Mouse (Mus musculus) heart, adult 2 months (tissue): ENCODE results near the gene Avil. TPM values are rescaled to one million over a fixed set of nuclear protein-coding genes. Genes with fewer than 3 reads are reported as not detected.

Experiments used
- DNase-seq, 2 experiments: peaks; one replicate each; pipeline ENCODE4 v3.0.0; 2021
- H3K27ac ChIP-seq: fragments of 200-600 bp; 2 replicates; pipeline ENCODE4 v1.8.1; 2022
- H3K27me3 ChIP-seq: fragments of 200-500 bp; 2 replicates; pipeline ENCODE4 v1.6.1; 2012; ENCODE audit warnings: mild to moderate bottlenecking, low read length, inconsistent platforms, mixed read lengths; ENCODE audit not compliant: control insufficient read depth, insufficient read depth
- H3K36me3 ChIP-seq: fragments of 200-500 bp; 2 replicates; pipeline ENCODE4 v1.6.1; 2012; ENCODE audit warnings: low read length, inconsistent platforms; ENCODE audit not compliant: control insufficient read depth, insufficient read depth
- H3K4me1 ChIP-seq: fragments of 200-500 bp; 2 replicates; pipeline ENCODE4 v1.6.1; 2011; ENCODE audit warnings: low read length; ENCODE audit not compliant: control insufficient read depth, insufficient read depth
- H3K4me3 ChIP-seq: fragments of 200-600 bp; 2 replicates; pipeline ENCODE4 v1.8.1; 2022
- H3K79me2 ChIP-seq: fragments of 200-500 bp; replicated peaks from 2 replicates; pipeline ENCODE4 v1.6.1; 2012; ENCODE audit warnings: mild to moderate bottlenecking, inconsistent platforms, low read length, moderate library complexity, mixed read lengths; ENCODE audit not compliant: control insufficient read depth, insufficient read depth
- H3K9ac ChIP-seq: fragments of 200-500 bp; 2 replicates; pipeline ENCODE4 v1.6.1; 2012; ENCODE audit warnings: low read depth, mild to moderate bottlenecking, control low read depth, inconsistent platforms, low read length, mixed read lengths
- CTCF ChIP-seq: fragments of 200-600 bp; IDR thresholded peaks from 2 replicates; pipeline ENCODE4 v1.8.1; 2022; ENCODE audit warnings: antibody characterized with exemption, mild to moderate bottlenecking, moderate library complexity
- EP300 ChIP-seq: fragments of 200-500 bp; IDR thresholded peaks from 2 replicates; pipeline ENCODE4 v1.6.1; 2011; ENCODE audit warnings: low read depth, low read length, control low read depth; ENCODE audit not compliant: insufficient read depth
- POLR2A ChIP-seq: fragments of 200-500 bp; IDR thresholded peaks from 2 replicates; pipeline ENCODE4 v1.6.1; 2011; ENCODE audit warnings: mild to moderate bottlenecking, low read depth, low read length, control low read depth; ENCODE audit not compliant: insufficient read depth
- WGBS: fragments of 180-500 bp; shearing (Covaris S2); methylation state at CpG from one replicate; pipeline ENCODE4 v1.1.7; 2018; 5-methylcytosine and 5-hydroxymethylcytosine counted together
- intact Hi-C: fragments of 180-260 bp; cut with DNase I; formaldehyde crosslinking; loops from one replicate; pipeline ENCODE4 v1.15.1; 2025
- long read RNA-seq: library from polyadenylated mRNA; stranded (forward); transcript quantifications from one replicate; pipeline ENCODE4 v2.0.0, GENCODE M21; 2021
- polyA plus RNA-seq: library from polyadenylated mRNA; depleted of rRNA; stranded (reverse); fragments of >200 nt; gene quantifications from 2 replicates; pipeline ENCODE4 v1.2.3, GENCODE M21; 2012; rRNA removed
- total RNA-seq, 2 experiments: library from RNA; stranded (reverse); gene quantifications; 2 replicates each; pipeline ENCODE4 v1.2.3; 2021

Avil gene
- under 1 TPM; 0.34 to 0.48 TPM for total RNA-seq
- 0.26 and 0.29 TPM in 2 replicates for polyA plus RNA-seq
- long read RNA-seq, result 0 reads

- no peak within 1 kb of the TSS for H3K9ac ChIP-seq
- WGBS, result 79% methylated on average over 5 of the region's 5 CpGs
- no peak within 1 kb of the TSS for H3K4me3 ChIP-seq
- no peak within 1 kb of the TSS for H3K27ac ChIP-seq
- no peak for TF ChIP-seq EP300
- no peak for TF ChIP-seq POLR2A
- no peak for TF ChIP-seq CTCF
- DNase-seq, result no peak
- intact Hi-C loops, result no loop called here
- H3K27me3 ChIP-seq, result no peaks in the 10 kb centered on the region
- H3K4me1 ChIP-seq, result no peaks in the 10 kb centered on the region
- no peaks in the 10 kb centered on the region for H3K79me2 ChIP-seq
- no peaks in the 10 kb centered on the region for H3K36me3 ChIP-seq
Measured at GRCm38 (mm10) chr10:127000529-127000928, at the start of gene Avil. TSS of gene Avil (plus strand) at chr10:127000709.

- TF ChIP-seq CTCF (peak; percentile 43), EP300 (no peak)
- intact Hi-C loops, result no loop called here
- H3K27me3 ChIP-seq, result no peaks in the 10 kb centered on the region
- 78% methylated on average over 1 of the region's 1 CpGs for WGBS
- no peak overlapping the region for H3K4me3 ChIP-seq
- H3K79me2 ChIP-seq, result no peaks in the 10 kb centered on the region
- no peak overlapping the region for H3K9ac ChIP-seq
- H3K27ac ChIP-seq, result no peak overlapping the region
- DNase-seq, result no peak
- no peaks in the 10 kb centered on the region for H3K36me3 ChIP-seq
- peaks cover 2% of the 10 kb centered on the region for H3K4me1 ChIP-seq
Measured at GRCm38 (mm10) chr10:126952375-126952774, 48.1 kb upstream of the Avil start.

- H3K4me1 ChIP-seq, result peaks cover 3% of the 10 kb centered on the region
- H3K79me2 ChIP-seq, result no peaks in the 10 kb centered on the region
- TF ChIP-seq CTCF (no peak), EP300 (no peak), POLR2A (no peak)
- no peaks in the 10 kb centered on the region for H3K27me3 ChIP-seq
- intact Hi-C loops, result no loop called here
- H3K9ac ChIP-seq, result no peak overlapping the region
- H3K4me3 ChIP-seq, result no peak overlapping the region
- H3K36me3 ChIP-seq, result no peaks in the 10 kb centered on the region
- H3K27ac ChIP-seq, result no peak overlapping the region
- 58% methylated on average over 3 of the region's 3 CpGs for WGBS
- DNase-seq, result no peak
Measured at GRCm38 (mm10) chr10:126953029-126953471, 47.5 kb upstream of the Avil start.

GRCm38 (mm10) chr10:126956692-126957358 lies 43.7 kb upstream of the Avil start:
- Histone ChIP-seq H3K9ac (no peak overlapping the region; the same call in 1 of the 2 replicates), H3K27ac (peak overlapping the region; percentile 40), H3K4me3 (no peak overlapping the region; the same call in 1 of the 2 replicates), H3K4me1 (peaks cover 3% of the 10 kb centered on the region; the same call in 1 of the 2 replicates), H3K79me2 (no peaks in the 10 kb centered on the region), H3K27me3 (no peaks in the 10 kb centered on the region), H3K36me3 (no peaks in the 10 kb centered on the region)
- 39% methylated on average over 15 of the region's 15 CpGs for WGBS
- TF ChIP-seq EP300 (no peak), CTCF (no peak), POLR2A (no peak)
- intact Hi-C loops, result no loop called here
- no peak for DNase-seq

- intact Hi-C loops, result no loop called here
- H3K4me3 ChIP-seq, result peak overlapping the region; percentile 22; the same call in 1 of the 2 replicates
- peak overlapping the region; percentile 40 for H3K27ac ChIP-seq
- H3K79me2 ChIP-seq, result no peaks in the 10 kb centered on the region
- peaks cover 5% of the 10 kb centered on the region for H3K4me1 ChIP-seq
- WGBS, result 10% methylated on average over 25 of the region's 25 CpGs
- TF ChIP-seq POLR2A (no peak), CTCF (no peak), EP300 (no peak)
- DNase-seq, result peak; percentile 64 to 65
- no peaks in the 10 kb centered on the region for H3K36me3 ChIP-seq
- H3K9ac ChIP-seq, result peak overlapping the region; percentile 18; the same call in 1 of the 2 replicates
- no peaks in the 10 kb centered on the region for H3K27me3 ChIP-seq
Measured at GRCm38 (mm10) chr10:126957359-126958107, 43.0 kb upstream of the Avil start.

GRCm38 (mm10) chr10:126960496-126960895 lies 40.0 kb upstream of the Avil start:
- peaks cover 5% of the 10 kb centered on the region for H3K4me1 ChIP-seq
- WGBS, result 80% methylated on average over 8 of the region's 8 CpGs
- DNase-seq, result no peak
- TF ChIP-seq EP300 (no peak), CTCF (no peak)
- intact Hi-C loops, result no loop called here
- no peak overlapping the region for H3K9ac ChIP-seq
- H3K79me2 ChIP-seq, result no peaks in the 10 kb centered on the region
- H3K4me3 ChIP-seq, result no peak overlapping the region
- no peaks in the 10 kb centered on the region for H3K27me3 ChIP-seq
- no peaks in the 10 kb centered on the region for H3K36me3 ChIP-seq
- H3K27ac ChIP-seq, result no peak overlapping the region
